Mouse (Mus musculus): Measurements from ENCODE around the gene Sh3bgrl. TPM values are rescaled to one million over a fixed set of nuclear protein-coding genes. Genes with fewer than 3 reads are reported as not detected.

Sh3bgrl gene
- polyA plus RNA-seq, 1 experiment from 2014 or later, result 210 TPM

DNA sequence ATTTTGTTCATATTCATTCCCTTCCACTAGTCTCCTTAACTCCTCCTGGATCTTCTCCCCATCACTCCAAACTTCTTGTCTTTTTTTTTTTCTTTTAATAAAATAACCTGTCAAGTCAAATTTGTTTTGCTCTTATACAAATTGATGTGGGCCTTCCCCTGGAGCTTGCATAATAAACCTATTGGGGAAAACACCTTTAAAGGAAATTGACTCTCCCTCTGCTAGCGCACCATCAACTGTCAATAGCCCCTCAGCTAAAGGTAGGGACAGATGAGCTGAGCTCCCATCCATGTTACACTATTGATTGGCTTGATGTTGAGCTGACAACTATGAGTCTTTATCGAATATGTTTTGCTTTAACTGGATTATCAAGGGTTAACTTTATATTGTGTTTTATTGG lies 5.3 kb downstream of the Sh3bgrl start:
- ATAC-seq (ENCODE audit: low read depth), result no peak
- Histone ChIP-seq H3K27me3 (ENCODE audit: control insufficient read depth, insufficient read depth, low read length) (no peaks in the 10 kb centered on the region), H3K36me3 (ENCODE audit: control insufficient read depth, insufficient read depth, low read length) (no peaks in the 10 kb centered on the region), H3K4me3 (ENCODE audit: low read depth, low read length) (no peak overlapping the region), H3K4me1 (ENCODE audit: control insufficient read depth, insufficient read depth, low read length) (no peaks in the 10 kb centered on the region), H3K4me2 (ENCODE audit: low read depth, low read length) (no peak overlapping the region), H3K9ac (replicated peaks; ENCODE audit: low read depth, low read length) (no peak overlapping the region), H3K9me3 (ENCODE audit: control insufficient read depth, low read length) (no peaks in the 10 kb centered on the region), H3K27ac (ENCODE audit: low read depth, low read length) (no peak overlapping the region)
- WGBS, result 92% methylated on average over 2 of the region's 2 CpGs

DNA sequence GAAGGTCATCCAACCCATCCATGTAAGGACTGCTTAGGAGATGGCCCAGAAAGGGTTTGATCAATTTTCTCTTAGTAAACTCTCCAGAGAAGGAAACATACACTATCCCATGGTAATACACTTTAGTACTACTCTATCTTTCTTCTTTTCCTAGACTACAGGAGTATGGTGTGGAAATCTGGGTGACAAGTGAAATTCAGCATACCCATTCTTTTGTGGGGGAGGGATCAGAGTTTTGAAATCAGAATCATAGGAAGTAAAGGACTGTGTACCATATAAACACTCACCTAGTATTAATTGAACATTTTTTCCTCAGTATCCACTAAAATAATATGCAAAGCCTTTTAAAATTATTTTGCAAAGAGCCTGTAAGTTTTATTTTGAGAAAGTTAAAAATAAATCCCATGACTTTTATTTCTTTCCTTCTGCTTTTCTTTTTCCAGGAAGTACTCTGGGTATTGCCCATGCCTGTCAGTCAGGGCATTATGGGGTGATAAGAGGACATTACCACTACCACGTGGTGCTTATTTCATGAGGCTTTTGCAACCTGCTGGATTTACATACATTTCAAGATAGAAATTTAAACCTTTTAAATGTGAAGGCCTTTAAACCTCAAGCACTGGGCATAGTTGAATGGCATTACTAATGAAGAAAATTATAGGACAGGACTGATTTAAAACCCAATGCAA lies 13.1 kb downstream of the Sh3bgrl start:
- no peak for ATAC-seq (ENCODE audit: low read depth)
- Histone ChIP-seq H3K4me1 (ENCODE audit: control insufficient read depth, insufficient read depth, low read length) (no peaks in the 10 kb centered on the region), H3K9ac (replicated peaks; ENCODE audit: low read depth, low read length) (no peak overlapping the region), H3K27ac (ENCODE audit: low read depth, low read length) (no peak overlapping the region), H3K4me2 (ENCODE audit: low read depth, low read length) (no peak overlapping the region), H3K4me3 (ENCODE audit: low read depth, low read length) (no peak overlapping the region), H3K36me3 (ENCODE audit: control insufficient read depth, insufficient read depth, low read length) (no peaks in the 10 kb centered on the region), H3K27me3 (ENCODE audit: control insufficient read depth, insufficient read depth, low read length) (no peaks in the 10 kb centered on the region), H3K9me3 (ENCODE audit: control insufficient read depth, low read length) (no peaks in the 10 kb centered on the region)
- WGBS, result 40% methylated on average over 1 of the region's 1 CpGs

DNA sequence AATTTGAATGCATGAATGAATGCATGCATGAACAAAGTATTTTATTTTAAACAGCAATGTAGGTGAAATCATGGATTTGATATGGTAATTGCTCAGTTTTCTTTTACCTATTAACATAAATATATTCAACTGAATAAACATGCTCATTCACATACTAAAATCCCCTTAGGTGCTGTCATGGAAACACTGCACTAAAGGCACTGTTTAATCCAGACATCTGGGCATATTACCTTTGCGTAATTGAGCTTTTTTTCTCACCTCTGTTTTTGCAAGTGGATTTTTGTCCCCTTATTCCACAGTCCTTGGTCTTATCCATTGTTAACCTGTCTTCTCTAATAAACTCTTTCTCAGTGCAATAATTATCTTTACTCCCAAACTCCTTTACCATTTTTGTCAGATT lies 17.7 kb downstream of the Sh3bgrl start:
- Histone ChIP-seq H3K4me1 (ENCODE audit: control insufficient read depth, insufficient read depth, low read length) (no peaks in the 10 kb centered on the region), H3K9me3 (ENCODE audit: control insufficient read depth, low read length) (no peaks in the 10 kb centered on the region), H3K36me3 (ENCODE audit: control insufficient read depth, insufficient read depth, low read length) (no peaks in the 10 kb centered on the region), H3K4me3 (ENCODE audit: low read depth, low read length) (no peak overlapping the region), H3K4me2 (ENCODE audit: low read depth, low read length) (no peak overlapping the region), H3K27ac (ENCODE audit: low read depth, low read length) (no peak overlapping the region), H3K27me3 (ENCODE audit: control insufficient read depth, insufficient read depth, low read length) (no peaks in the 10 kb centered on the region), H3K9ac (replicated peaks; ENCODE audit: low read depth, low read length) (no peak overlapping the region)
- WGBS, result 63% methylated on average over 1 of the region's 1 CpGs
- no peak for ATAC-seq (ENCODE audit: low read depth)

DNA sequence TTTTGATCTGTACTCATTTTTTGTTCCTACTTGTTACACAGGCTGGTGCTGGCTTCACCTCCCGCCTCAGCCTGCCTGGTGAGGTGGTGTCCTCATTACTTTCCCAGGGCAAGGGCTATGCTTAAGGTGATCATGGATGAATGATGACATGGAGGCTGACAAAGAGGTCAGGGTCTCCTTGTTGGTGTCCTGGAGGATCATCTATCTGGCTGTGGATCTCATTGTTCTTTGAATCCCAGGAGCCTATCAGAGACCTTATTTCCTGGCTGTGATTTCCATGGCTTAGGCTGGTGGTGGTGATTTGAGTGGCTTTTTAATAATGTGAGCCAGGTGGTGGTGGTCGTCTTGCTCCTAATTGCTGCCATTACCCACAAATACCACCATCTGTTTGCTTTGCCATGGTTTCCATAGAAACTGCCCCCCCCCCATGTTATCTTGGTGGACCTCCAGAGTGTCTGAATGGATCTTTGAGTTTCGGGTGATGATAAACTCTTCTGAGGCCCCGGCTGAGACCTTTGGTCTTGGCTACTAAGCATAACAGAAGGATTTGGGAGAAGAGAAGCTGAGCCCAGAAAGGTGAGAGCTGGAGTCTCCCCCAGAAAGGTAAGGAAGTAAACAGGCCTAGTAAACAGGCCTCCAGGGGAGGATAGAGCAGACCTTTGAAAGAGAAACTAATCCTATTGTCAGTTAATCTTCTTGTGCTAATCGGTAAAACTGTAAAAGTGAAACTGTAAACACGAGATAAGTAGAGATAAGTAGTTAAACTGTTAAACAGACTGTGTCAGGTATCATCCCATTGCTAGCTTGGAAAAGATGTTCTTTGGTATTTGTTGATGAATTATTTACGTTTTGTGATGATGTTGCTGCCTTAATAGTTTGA lies 18.5 kb downstream of the Sh3bgrl start:
- no peaks in the 10 kb centered on the region for H3K27me3 ChIP-seq (ENCODE audit: control insufficient read depth, insufficient read depth, low read length)
- WGBS, result 34% methylated on average over 7 of the region's 7 CpGs
- no peaks in the 10 kb centered on the region for H3K9me3 ChIP-seq (ENCODE audit: control insufficient read depth, low read length)
- no peaks in the 10 kb centered on the region for H3K36me3 ChIP-seq (ENCODE audit: control insufficient read depth, insufficient read depth, low read length)
- no peak overlapping the region for H3K27ac ChIP-seq (ENCODE audit: low read depth, low read length)
- no peak overlapping the region for H3K9ac ChIP-seq (replicated peaks; ENCODE audit: low read depth, low read length)
- H3K4me1 ChIP-seq (ENCODE audit: control insufficient read depth, insufficient read depth, low read length), result no peaks in the 10 kb centered on the region
- H3K4me2 ChIP-seq (ENCODE audit: low read depth, low read length), result no peak overlapping the region
- peak; percentile 44 for ATAC-seq (ENCODE audit: low read depth)
- H3K4me3 ChIP-seq (ENCODE audit: low read depth, low read length), result no peak overlapping the region

DNA sequence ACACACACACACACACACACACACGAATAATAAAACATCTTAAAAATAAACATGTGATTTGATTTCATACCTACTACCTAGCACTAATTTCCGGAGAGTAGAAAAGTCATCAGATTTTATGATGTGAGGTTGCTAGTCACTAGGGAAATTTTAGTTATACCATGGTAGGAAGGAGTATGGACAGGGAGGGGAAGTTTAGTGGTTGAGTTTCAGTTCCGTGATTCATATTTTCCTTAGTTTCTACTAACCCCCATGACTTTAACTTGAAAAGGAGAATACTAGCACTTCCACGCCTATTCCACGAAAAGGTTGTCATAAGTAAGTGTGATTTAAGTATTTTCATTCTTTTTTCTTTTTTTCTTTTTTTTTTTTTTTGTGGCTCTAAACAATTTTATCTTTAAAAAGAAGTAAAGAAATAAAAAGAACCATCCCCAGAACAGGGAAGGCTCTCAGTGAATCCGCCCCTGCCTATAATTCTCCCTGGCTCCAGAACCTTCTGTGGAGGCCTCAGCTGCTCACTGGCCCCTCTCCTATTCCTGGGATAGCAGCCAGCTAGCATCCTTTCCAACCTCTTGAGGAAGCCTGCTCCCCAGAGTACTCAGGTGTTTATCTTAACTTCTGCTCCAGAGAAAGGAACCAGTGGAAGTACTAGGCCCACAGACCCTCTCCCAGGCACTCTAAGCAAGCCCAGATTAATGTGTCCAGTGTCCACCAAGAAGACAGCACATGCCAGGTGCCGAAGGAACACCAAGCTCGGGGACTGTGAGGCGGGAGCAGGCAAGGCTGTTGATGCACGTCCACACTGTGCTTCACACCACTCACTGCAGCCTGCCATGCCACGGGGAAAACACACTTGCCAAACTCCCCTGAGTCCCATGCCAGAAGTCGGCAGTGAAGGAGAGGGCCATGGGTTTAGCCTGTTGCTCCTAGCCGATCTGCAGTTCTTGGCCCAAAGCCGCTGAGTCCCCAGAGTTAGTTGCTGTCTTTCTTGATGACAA lies 25.0 kb downstream of the Sh3bgrl start:
- H3K9me3 ChIP-seq (ENCODE audit: control insufficient read depth, low read length), result no peaks in the 10 kb centered on the region
- no peaks in the 10 kb centered on the region for H3K36me3 ChIP-seq (ENCODE audit: control insufficient read depth, insufficient read depth, low read length)
- H3K4me1 ChIP-seq (ENCODE audit: control insufficient read depth, insufficient read depth, low read length), result no peaks in the 10 kb centered on the region
- 75% methylated on average over 14 of the region's 14 CpGs for WGBS
- H3K27me3 ChIP-seq (ENCODE audit: control insufficient read depth, insufficient read depth, low read length), result no peaks in the 10 kb centered on the region
- no peak overlapping the region for H3K27ac ChIP-seq (ENCODE audit: low read depth, low read length)
- 0 out of 2 replicates have a peak, but pooled peaks have one; percentile 21 for ATAC-seq (ENCODE audit: low read depth)
- no peak overlapping the region for H3K4me2 ChIP-seq (ENCODE audit: low read depth, low read length)
- no peak overlapping the region for H3K9ac ChIP-seq (replicated peaks; ENCODE audit: low read depth, low read length)
- no peak overlapping the region for H3K4me3 ChIP-seq (ENCODE audit: low read depth, low read length)

DNA sequence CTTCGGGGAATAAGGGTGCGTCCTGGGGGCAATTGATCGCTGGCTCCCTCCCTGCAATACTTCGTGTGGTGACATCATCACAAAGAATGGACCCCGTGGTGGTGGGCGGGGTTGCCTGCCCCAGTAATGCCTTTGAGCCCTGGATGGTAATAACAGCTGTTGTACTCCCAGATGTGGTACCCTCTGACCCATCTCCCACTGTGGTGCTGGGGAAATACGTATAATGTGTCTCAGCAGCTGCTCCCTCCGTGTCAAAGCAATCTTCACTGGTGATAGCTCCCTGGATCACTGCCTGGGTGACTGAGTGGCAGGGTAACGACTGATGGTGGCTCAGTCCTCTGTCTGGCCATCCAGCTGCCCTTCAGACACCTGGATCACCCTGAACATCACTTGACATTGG lies 26.0 kb downstream of the Sh3bgrl start:
- peak; percentile 49; the same call in 1 of the 2 replicates for ATAC-seq (ENCODE audit: low read depth)
- Histone ChIP-seq H3K4me1 (ENCODE audit: control insufficient read depth, insufficient read depth, low read length) (no peaks in the 10 kb centered on the region), H3K9me3 (ENCODE audit: control insufficient read depth, low read length) (no peaks in the 10 kb centered on the region), H3K9ac (replicated peaks; ENCODE audit: low read depth, low read length) (no peak overlapping the region), H3K4me2 (ENCODE audit: low read depth, low read length) (no peak overlapping the region), H3K4me3 (ENCODE audit: low read depth, low read length) (no peak overlapping the region), H3K27me3 (ENCODE audit: control insufficient read depth, insufficient read depth, low read length) (no peaks in the 10 kb centered on the region), H3K27ac (ENCODE audit: low read depth, low read length) (no peak overlapping the region), H3K36me3 (ENCODE audit: control insufficient read depth, insufficient read depth, low read length) (no peaks in the 10 kb centered on the region)
- WGBS, result 35% methylated on average over 9 of the region's 9 CpGs

DNA sequence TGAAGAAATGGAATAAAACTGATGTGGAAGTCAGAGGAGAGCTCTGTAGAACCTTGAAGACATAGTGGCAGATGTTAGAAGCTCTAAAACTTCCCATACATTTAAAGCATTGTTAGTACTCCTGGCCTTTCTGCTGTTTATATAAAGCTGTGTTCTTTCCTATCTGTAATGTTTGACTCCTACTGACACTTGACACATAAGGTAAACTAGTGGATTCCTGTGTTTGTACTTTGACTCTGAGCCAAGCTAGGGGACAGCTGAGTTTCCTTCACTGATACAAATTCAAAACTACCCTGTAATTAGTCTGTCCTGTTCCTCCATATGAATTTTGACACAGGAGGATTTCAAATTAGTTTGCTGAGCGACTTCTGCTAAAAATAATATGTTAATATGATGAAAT lies 27.5 kb downstream of the Sh3bgrl start:
- no peak overlapping the region for H3K27ac ChIP-seq (ENCODE audit: low read depth, low read length)
- H3K9me3 ChIP-seq (ENCODE audit: control insufficient read depth, low read length), result no peaks in the 10 kb centered on the region
- no peak overlapping the region for H3K9ac ChIP-seq (replicated peaks; ENCODE audit: low read depth, low read length)
- H3K36me3 ChIP-seq (ENCODE audit: control insufficient read depth, insufficient read depth, low read length), result no peaks in the 10 kb centered on the region
- no peak for ATAC-seq (ENCODE audit: low read depth)
- no peaks in the 10 kb centered on the region for H3K27me3 ChIP-seq (ENCODE audit: control insufficient read depth, insufficient read depth, low read length)
- WGBS, result 66% methylated on average over 1 of the region's 1 CpGs
- H3K4me2 ChIP-seq (ENCODE audit: low read depth, low read length), result no peak overlapping the region
- no peak overlapping the region for H3K4me3 ChIP-seq (ENCODE audit: low read depth, low read length)
- H3K4me1 ChIP-seq (ENCODE audit: control insufficient read depth, insufficient read depth, low read length), result no peaks in the 10 kb centered on the region

DNA sequence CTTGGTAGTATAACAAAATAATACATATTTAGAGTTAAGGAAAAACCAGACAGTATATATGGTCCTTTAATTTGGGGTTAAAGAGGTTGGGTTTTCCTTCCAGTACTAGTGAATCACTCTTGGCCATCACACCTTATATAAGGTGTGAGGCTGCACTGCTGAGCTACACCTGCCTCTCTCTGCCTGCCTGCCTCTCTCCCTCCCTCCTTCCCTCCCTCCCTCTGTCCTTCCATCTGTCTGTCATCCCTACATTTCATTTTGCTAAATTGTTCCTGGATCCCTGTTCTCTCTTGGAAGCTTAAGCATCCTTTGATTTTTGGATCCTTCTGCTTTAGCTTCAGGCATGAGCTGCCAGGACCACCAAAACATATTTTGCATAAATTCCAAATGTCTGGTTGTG lies 28.6 kb downstream of the Sh3bgrl start:
- H3K9me3 ChIP-seq (ENCODE audit: control insufficient read depth, low read length), result no peaks in the 10 kb centered on the region
- H3K27ac ChIP-seq (ENCODE audit: low read depth, low read length), result no peak overlapping the region
- H3K27me3 ChIP-seq (ENCODE audit: control insufficient read depth, insufficient read depth, low read length), result no peaks in the 10 kb centered on the region
- no peak overlapping the region for H3K4me2 ChIP-seq (ENCODE audit: low read depth, low read length)
- no peaks in the 10 kb centered on the region for H3K4me1 ChIP-seq (ENCODE audit: control insufficient read depth, insufficient read depth, low read length)
- no peaks in the 10 kb centered on the region for H3K36me3 ChIP-seq (ENCODE audit: control insufficient read depth, insufficient read depth, low read length)
- no peak for ATAC-seq (ENCODE audit: low read depth)
- no peak overlapping the region for H3K9ac ChIP-seq (replicated peaks; ENCODE audit: low read depth, low read length)
- no peak overlapping the region for H3K4me3 ChIP-seq (ENCODE audit: low read depth, low read length)

All from neural tube, embryonic 14.5 days (tissue).